Mouse (Mus musculus): ENCODE measurements around the gene Hdgf. TPM values are rescaled to one million over a fixed set of nuclear protein-coding genes. Genes with fewer than 3 reads are reported as not detected.
A peak's percentile ranks its signal among the peaks of the same experiment; 100 is the strongest.
"Not testable (repeated sequence)": the region's sequence is repeated elsewhere in the genome, so short reads cannot be mapped to it uniquely, and the experiment has no call there.

The Hdgf gene
- polyA plus RNA-seq (2016; fragmentation: Nextera tagmentation; extraction: Ambion mirVana), result 251 and 295 TPM in 2 replicates

GRCm38 (mm10) chr3:87905880-87906485 is at the start of gene Hdgf:
Gene Hdgf (plus strand): TSS chr3:87906321.
- no peaks in the 10 kb centered on the region for H3K9me3 ChIP-seq
- H3K4me2 ChIP-seq, result peak within 1 kb of the TSS; percentile 95
- H3K4me3 ChIP-seq (replicated peaks), result peak within 1 kb of the TSS; percentile 96
- WGBS, result 1% methylated on average over 57 of the region's 57 CpGs
- H3K36me3 ChIP-seq (replicated peaks), result no peaks in the 10 kb centered on the region
- H3K27me3 ChIP-seq, result no peaks in the 10 kb centered on the region
- H3K27ac ChIP-seq, result peak within 1 kb of the TSS; percentile 97
- peaks cover 39% of the 10 kb centered on the region for H3K4me1 ChIP-seq
- H3K9ac ChIP-seq, result peak within 1 kb of the TSS; percentile 98
- peak; percentile 94 for ATAC-seq (ENCODE audit: low FRiP score)

DNA sequence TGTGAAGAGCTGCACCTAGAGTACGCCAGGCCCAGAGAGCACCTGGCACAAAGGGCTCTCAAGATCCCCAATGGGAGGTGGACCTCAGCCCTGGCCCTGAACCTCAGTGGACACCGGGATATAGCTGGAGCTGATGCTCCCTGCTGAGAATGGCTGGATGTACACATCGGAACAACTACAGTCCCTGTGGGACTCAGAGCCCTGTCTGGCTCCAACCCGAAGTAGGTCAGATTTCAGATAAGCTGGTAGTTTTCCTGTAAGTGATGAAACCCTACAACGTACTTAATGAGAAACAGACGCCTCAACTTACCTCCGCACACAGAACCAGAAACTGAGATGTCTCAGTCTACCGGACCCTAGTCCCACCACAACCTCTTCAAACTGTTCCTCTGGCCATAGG is 48.5 kb upstream of the Hdgf start:
- Histone ChIP-seq H3K4me3 (replicated peaks) (no peak overlapping the region), H3K9ac (no peak overlapping the region), H3K36me3 (replicated peaks) (peaks cover 61% of the 10 kb centered on the region), H3K27me3 (no peaks in the 10 kb centered on the region), H3K9me3 (no peaks in the 10 kb centered on the region), H3K27ac (no peak overlapping the region), H3K4me2 (no peak overlapping the region), H3K4me1 (peaks cover 6% of the 10 kb centered on the region; the same call in 1 of the 2 replicates)
- 88% methylated on average over 8 of the region's 8 CpGs for WGBS
- no peak for ATAC-seq (ENCODE audit: low FRiP score)

- Histone ChIP-seq H3K4me1 (no peaks in the 10 kb centered on the region), H3K4me3 (replicated peaks) (no peak overlapping the region), H3K4me2 (no peak overlapping the region), H3K9ac (no peak overlapping the region), H3K27ac (no peak overlapping the region), H3K9me3 (no peaks in the 10 kb centered on the region), H3K27me3 (no peaks in the 10 kb centered on the region), H3K36me3 (replicated peaks) (peaks cover 76% of the 10 kb centered on the region)
- 30% methylated on average over 3 of the region's 3 CpGs for WGBS
- ATAC-seq (ENCODE audit: low FRiP score), result peak; percentile 39; the same call in 1 of the 2 replicates
Observed at GRCm38 (mm10) chr3:87859813-87860212, 46.3 kb upstream of the Hdgf start.

- H3K4me1 ChIP-seq; H3K27ac ChIP-seq; H3K4me3 ChIP-seq (replicated peaks); H3K9ac ChIP-seq; H3K27me3 ChIP-seq; H3K4me2 ChIP-seq; H3K9me3 ChIP-seq; ATAC-seq (ENCODE audit: low FRiP score): not testable (repeated sequence)
- peaks cover 87% of the 10 kb centered on the region for H3K36me3 ChIP-seq (replicated peaks)
- WGBS, result 93% methylated on average over 4 of the region's 4 CpGs
Observed at GRCm38 (mm10) chr3:87864111-87864510, 42.0 kb upstream of the Hdgf start.

DNA sequence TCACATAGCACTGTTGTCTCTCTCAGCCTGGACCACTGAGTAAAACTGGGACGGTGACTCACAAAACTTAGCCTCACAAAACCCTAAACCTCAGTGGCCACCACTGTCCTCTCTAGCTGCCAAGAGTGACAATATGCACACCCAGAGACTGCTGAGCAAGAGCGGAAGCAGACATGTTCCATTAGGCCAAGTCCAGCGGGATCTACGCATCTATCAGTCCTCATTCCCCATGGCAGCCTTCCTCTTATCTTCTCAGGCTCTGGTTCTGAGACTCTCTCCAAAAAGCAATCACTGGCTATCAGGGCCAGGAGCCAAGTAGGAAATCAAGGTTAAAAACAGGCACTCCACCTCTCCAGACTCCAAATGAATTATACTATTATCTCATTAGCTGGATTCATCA is 28.4 kb upstream of the Hdgf start:
- Histone ChIP-seq H3K36me3 (replicated peaks) (peaks cover 24% of the 10 kb centered on the region), H3K27ac (no peak overlapping the region), H3K4me3 (replicated peaks) (no peak overlapping the region), H3K4me1 (peaks cover 3% of the 10 kb centered on the region; the same call in 1 of the 2 replicates), H3K9me3 (no peaks in the 10 kb centered on the region), H3K27me3 (no peaks in the 10 kb centered on the region), H3K9ac (no peak overlapping the region), H3K4me2 (no peak overlapping the region)
- WGBS, result 98% methylated on average over 4 of the region's 4 CpGs
- no peak for ATAC-seq (ENCODE audit: low FRiP score)

GRCm38 (mm10) chr3:87884291-87884690 is 21.8 kb upstream of the Hdgf start:
- no peak overlapping the region; the same call in 1 of the 2 replicates for H3K27ac ChIP-seq
- no peak for ATAC-seq (ENCODE audit: low FRiP score)
- H3K4me1 ChIP-seq, result peaks cover 21% of the 10 kb centered on the region
- no peaks in the 10 kb centered on the region for H3K9me3 ChIP-seq
- H3K9ac ChIP-seq, result peak overlapping the region; percentile 95
- peaks cover 21% of the 10 kb centered on the region for H3K36me3 ChIP-seq (replicated peaks)
- 5% methylated on average over 3 of the region's 3 CpGs for WGBS
- H3K4me2 ChIP-seq, result peak overlapping the region; percentile 93
- H3K27me3 ChIP-seq, result no peaks in the 10 kb centered on the region
- H3K4me3 ChIP-seq (replicated peaks), result peak overlapping the region; percentile 99

DNA sequence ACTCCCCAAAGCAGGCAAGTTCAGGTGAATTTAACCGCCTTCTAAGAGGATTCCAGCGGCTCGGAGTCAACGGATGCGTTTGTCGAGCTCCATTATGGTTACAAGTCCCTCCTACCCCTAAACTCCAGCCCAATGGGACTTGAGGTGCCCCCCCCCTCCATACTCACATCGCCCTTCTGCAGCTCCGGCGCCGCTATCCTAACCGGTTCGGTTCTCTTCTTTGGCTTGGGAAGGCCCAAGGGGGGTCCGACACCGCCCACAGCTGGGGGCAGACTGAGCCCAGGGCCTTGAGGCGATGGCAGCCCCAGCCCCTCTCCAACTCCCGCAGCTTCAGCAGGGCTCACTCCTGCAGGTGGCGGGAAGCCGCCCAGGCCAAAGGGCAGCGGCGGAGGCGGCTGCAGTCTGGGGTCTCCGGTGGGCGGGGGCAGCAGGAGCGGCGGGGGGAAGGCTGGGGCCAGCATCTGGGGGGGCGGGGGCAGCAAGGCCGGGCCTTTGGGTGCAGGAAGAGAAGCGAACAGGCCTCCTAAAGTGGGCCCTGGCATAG is 21.3 kb upstream of the Hdgf start:
- under 1% methylated on average over 25 of the region's 28 CpGs for whole genome bisulfite sequencing
- Histone ChIP-seq H3K27me3 (no peaks in the 10 kb centered on the region), H3K4me2 (peak overlapping the region; percentile 93), H3K9ac (peak overlapping the region; percentile 95), H3K27ac (peak overlapping the region; percentile 83), H3K4me3 (replicated peaks) (peak overlapping the region; percentile 99), H3K4me1 (peaks cover 21% of the 10 kb centered on the region), H3K9me3 (no peaks in the 10 kb centered on the region), H3K36me3 (replicated peaks) (peaks cover 21% of the 10 kb centered on the region)
- ATAC-seq (ENCODE audit: low FRiP score), result peak; percentile 27

- ATAC-seq (ENCODE audit: low FRiP score), result peak; percentile 98
- H3K27me3 ChIP-seq, result no peaks in the 10 kb centered on the region
- peak within 1 kb of the TSS; percentile 95 for H3K9ac ChIP-seq
- H3K4me2 ChIP-seq, result peak within 1 kb of the TSS; percentile 93
- peak within 1 kb of the TSS; percentile 83 for H3K27ac ChIP-seq
- H3K4me3 ChIP-seq (replicated peaks), result peak within 1 kb of the TSS; percentile 99
- peaks cover 21% of the 10 kb centered on the region for H3K4me1 ChIP-seq
- WGBS, result under 1% methylated on average over 33 of the region's 33 CpGs
- peaks cover 16% of the 10 kb centered on the region for H3K36me3 ChIP-seq (replicated peaks)
- no peaks in the 10 kb centered on the region for H3K9me3 ChIP-seq
Observed at GRCm38 (mm10) chr3:87885281-87886003, 20.7 kb upstream of the Hdgf start, which contains the start of gene Prcc. Gene Prcc (minus strand): TSS chr3:87885608.

- peak; percentile 36; the same call in 1 of the 2 replicates for ATAC-seq (ENCODE audit: low FRiP score)
- no peak overlapping the region for H3K27ac ChIP-seq
- peaks cover 11% of the 10 kb centered on the region; the same call in 1 of the 2 replicates for H3K36me3 ChIP-seq (replicated peaks)
- H3K9ac ChIP-seq, result peak overlapping the region; percentile 49
- peak overlapping the region; percentile 47 for H3K4me2 ChIP-seq
- H3K9me3 ChIP-seq, result no peaks in the 10 kb centered on the region
- no peaks in the 10 kb centered on the region for H3K27me3 ChIP-seq
- H3K4me3 ChIP-seq (replicated peaks), result peak overlapping the region; percentile 99
- WGBS, result 9% methylated on average over 10 of the region's 10 CpGs
- peaks cover 21% of the 10 kb centered on the region for H3K4me1 ChIP-seq
Observed at GRCm38 (mm10) chr3:87886004-87886365, 20.1 kb upstream of the Hdgf start.

DNA sequence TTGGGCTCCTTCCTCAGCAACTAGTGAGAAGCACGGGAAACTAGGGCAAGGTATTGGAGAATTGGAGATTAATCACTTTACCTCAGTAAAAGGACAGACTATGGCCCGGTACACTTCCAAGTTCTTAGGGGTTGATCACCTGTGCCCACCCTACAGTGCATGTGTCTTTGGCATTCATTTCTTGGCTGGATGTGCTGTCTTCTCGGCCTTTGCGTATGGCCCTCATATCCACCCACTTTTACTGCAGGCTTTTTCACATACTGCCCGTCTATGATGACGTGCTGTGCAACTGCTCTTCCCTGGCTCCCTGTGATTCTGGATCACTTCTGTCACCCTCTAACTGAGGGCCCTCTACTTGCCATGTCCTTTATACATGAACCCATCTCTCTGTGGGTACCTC is 19.7 kb upstream of the Hdgf start:
- Histone ChIP-seq H3K4me3 (replicated peaks) (peak overlapping the region; percentile 99), H3K4me1 (peaks cover 21% of the 10 kb centered on the region), H3K4me2 (peak overlapping the region; percentile 47; the same call in 1 of the 2 replicates), H3K9me3 (no peaks in the 10 kb centered on the region), H3K27me3 (no peaks in the 10 kb centered on the region), H3K27ac (no peak overlapping the region), H3K9ac (no peak overlapping the region), H3K36me3 (replicated peaks) (peaks cover 8% of the 10 kb centered on the region; the same call in 1 of the 2 replicates)
- no peak for ATAC-seq (ENCODE audit: low FRiP score)
- 85% methylated on average over 6 of the region's 6 CpGs for WGBS

DNA sequence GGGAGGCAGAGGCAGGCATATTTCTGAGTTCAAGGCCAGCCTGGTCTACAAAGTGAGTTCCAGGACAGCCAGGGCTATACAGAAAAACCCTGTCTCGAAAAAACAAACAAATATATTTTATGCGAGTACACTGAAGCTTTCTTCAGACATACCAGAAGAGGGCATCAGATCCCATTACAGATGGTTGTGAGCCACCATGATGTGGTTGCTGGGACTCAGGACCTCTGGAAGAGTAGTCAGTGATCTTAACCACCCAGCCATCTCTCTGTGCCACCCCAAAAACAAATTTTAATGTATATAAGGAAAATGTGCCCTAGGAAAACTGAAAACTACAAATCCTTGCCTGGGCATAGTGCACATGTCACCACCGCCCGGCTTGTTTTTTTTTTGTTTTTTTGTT is 18.7 kb upstream of the Hdgf start:
- not testable (repeated sequence) for H3K27ac ChIP-seq

DNA sequence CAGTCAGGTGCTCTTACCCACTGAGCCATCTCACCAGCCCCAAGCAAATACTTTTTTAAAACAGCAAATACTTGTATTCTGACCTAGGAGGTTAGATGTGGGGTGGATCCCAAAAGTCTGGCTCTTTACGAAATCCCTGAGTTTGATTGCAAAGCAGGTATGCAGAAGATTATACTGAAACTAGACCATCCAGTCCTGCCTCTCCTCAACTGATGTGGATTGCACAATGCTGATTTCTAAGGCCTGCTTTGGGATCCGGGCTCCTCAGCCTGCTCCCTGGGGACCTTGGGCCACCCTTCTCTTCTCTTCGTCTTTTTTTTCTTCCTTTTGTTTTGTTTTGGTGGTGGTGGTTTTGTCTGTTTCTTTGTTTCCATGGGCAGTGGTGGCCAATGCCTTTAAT is 14.6 kb upstream of the Hdgf start:
- Histone ChIP-seq H3K9me3 (no peaks in the 10 kb centered on the region), H3K27ac (no peak overlapping the region), H3K4me1 (no peaks in the 10 kb centered on the region), H3K4me3 (replicated peaks) (no peak overlapping the region), H3K9ac (no peak overlapping the region), H3K36me3 (replicated peaks) (no peaks in the 10 kb centered on the region), H3K27me3 (no peaks in the 10 kb centered on the region), H3K4me2 (no peak overlapping the region)
- no peak for ATAC-seq (ENCODE audit: low FRiP score)
- 51% methylated on average over 3 of the region's 3 CpGs for whole genome bisulfite sequencing

More for the DNA sequence above, 18.7 kb upstream of the Hdgf start:
- WGBS, result 81% methylated on average over 4 of the region's 4 CpGs
- H3K4me2 ChIP-seq; ATAC-seq (ENCODE audit: low FRiP score); H3K9ac ChIP-seq; H3K9me3 ChIP-seq; H3K4me3 ChIP-seq (replicated peaks); H3K36me3 ChIP-seq (replicated peaks); H3K27me3 ChIP-seq: not testable (repeated sequence)
- peaks cover 19% of the 10 kb centered on the region for H3K4me1 ChIP-seq
